Mouse (Mus musculus) lung, adult 2 months (tissue): Measurements from ENCODE around the gene Chuk. TPM values are rescaled to one million over a fixed set of nuclear protein-coding genes. Genes with fewer than 3 reads are reported as not detected.

Experiments used
- DNase-seq: peaks from one replicate; pipeline ENCODE4 v3.0.0; 2022
- H3K4me1 ChIP-seq: fragments of 200-500 bp; 2 replicates; pipeline ENCODE4 v1.6.1; 2011; ENCODE audit warnings: low read length; ENCODE audit not compliant: control insufficient read depth, insufficient read depth
- H3K4me3 ChIP-seq: fragments of 200-500 bp; replicated peaks from 2 replicates; pipeline ENCODE3; 2011; ENCODE audit warnings: low read depth, mild to moderate bottlenecking, control low read depth, low read length; ENCODE audit errors: extremely low read depth
- CTCF ChIP-seq: fragments of 200-500 bp; IDR thresholded peaks from 2 replicates; pipeline ENCODE4 v1.5.1; 2011; ENCODE audit warnings: mild to moderate bottlenecking, low read length, control low read depth; ENCODE audit not compliant: insufficient read depth
- POLR2A ChIP-seq: fragments of 200-500 bp; IDR thresholded peaks from 2 replicates; pipeline ENCODE4 v1.6.1; 2011; ENCODE audit warnings: low read depth, mild to moderate bottlenecking, control low read depth, low read length, borderline replicate concordance; ENCODE audit errors: extremely low read depth
- WGBS: fragments of 180-500 bp; shearing (Covaris S2); methylation state at CpG from one replicate; pipeline ENCODE4 v1.1.7; 2018; 5-methylcytosine and 5-hydroxymethylcytosine counted together
- polyA plus RNA-seq: library from polyadenylated mRNA; depleted of rRNA; stranded (reverse); fragments of >200 nt; gene quantifications from 2 replicates; pipeline ENCODE4 v1.2.3, GENCODE M21; 2012; rRNA removed

The Chuk gene
- 10.2 and 16.1 TPM in 2 replicates for polyA plus RNA-seq

- peak; percentile 82; the same call in 1 of the 2 replicates for TF ChIP-seq POLR2A
- TF ChIP-seq CTCF, result no peak
Observed at GRCm38 (mm10) chr19:44106831-44107660, at the start of gene Chuk. TSS of gene Chuk (minus strand) at chr19:44107480.

GRCm38 (mm10) chr19:44157005-44157404 lies 49.7 kb upstream of the Chuk start:
- no peak for DNase-seq
- TF ChIP-seq CTCF (no peak), POLR2A (no peak)
- Histone ChIP-seq H3K4me3 (no peak overlapping the region), H3K4me1 (no peaks in the 10 kb centered on the region)
- WGBS, result 90% methylated on average over 10 of the region's 10 CpGs

More at GRCm38 (mm10) chr19:44106831-44107660, at the start of gene Chuk:
- Histone ChIP-seq H3K4me3 (peak within 1 kb of the TSS; percentile 64), H3K4me1 (peaks cover 2% of the 10 kb centered on the region; the same call in 1 of the 2 replicates)
- DNase-seq, result peak; percentile 97
- under 1% methylated on average over 67 of the region's 67 CpGs for WGBS

- 72% methylated on average over 5 of the region's 5 CpGs for WGBS
- no peak for DNase-seq
- Histone ChIP-seq H3K4me3 (no peak overlapping the region), H3K4me1 (no peaks in the 10 kb centered on the region)
- TF ChIP-seq POLR2A, result no peak
- TF ChIP-seq CTCF, result no peak
Observed at GRCm38 (mm10) chr19:44153781-44154180, 46.5 kb upstream of the Chuk start.

DNA sequence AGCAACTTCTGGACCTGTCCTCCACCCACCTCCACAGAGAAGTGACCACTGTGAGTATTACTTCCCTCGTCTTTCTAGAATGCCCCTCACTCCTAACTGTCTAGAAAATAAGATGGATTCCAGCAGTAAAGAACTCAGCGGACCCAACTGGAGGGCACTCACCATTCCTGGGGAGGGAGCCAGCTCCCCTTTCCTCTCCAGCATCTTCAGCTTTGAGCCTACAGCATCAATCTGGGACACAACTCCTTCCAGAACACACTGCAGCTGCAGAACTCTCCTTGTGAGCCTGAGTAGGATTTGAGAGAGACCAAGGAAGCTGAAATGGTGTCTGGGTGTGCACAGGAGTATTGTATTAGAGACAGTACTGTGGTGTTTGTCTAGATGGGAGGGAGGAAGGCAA lies 41.7 kb upstream of the Chuk start:
- DNase-seq, result no peak
- TF ChIP-seq CTCF, result no peak
- no peak for TF ChIP-seq POLR2A
- 69% methylated on average over 2 of the region's 2 CpGs for WGBS
- H3K4me3 ChIP-seq, result no peak overlapping the region
- H3K4me1 ChIP-seq, result peaks cover 2% of the 10 kb centered on the region; the same call in 1 of the 2 replicates

DNA sequence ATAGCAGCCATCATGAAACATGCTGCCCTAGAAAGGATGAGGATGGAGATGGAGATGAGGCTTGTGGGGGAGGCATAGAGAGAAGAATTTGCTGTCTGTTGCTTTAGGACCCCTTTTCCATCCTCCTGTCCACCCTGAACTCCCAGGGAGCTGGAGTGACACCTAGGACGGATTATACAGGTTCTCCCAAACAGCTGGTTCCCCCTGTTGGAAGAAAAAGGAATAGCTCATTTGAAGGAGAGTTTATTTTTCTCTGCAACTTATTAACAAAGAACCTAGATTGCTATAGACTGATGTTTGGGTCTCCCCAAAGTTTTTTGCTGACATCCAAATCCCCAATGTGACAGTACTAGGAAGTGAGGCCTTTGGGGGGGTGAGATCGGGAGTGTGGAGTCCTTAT lies 41.1 kb upstream of the Chuk start:
- H3K4me1 ChIP-seq, result peaks cover 2% of the 10 kb centered on the region; the same call in 1 of the 2 replicates
- no peak for DNase-seq
- no peak for TF ChIP-seq POLR2A
- no peak for TF ChIP-seq CTCF
- no peak overlapping the region for H3K4me3 ChIP-seq
- 33% methylated on average over 2 of the region's 2 CpGs for WGBS

- no peak for DNase-seq
- peaks cover 2% of the 10 kb centered on the region; the same call in 1 of the 2 replicates for H3K4me1 ChIP-seq
- TF ChIP-seq POLR2A, result no peak
- no peak for TF ChIP-seq CTCF
- H3K4me3 ChIP-seq, result no peak overlapping the region
- WGBS, result 90% methylated on average over 8 of the region's 8 CpGs
Observed at GRCm38 (mm10) chr19:44146951-44147350, 39.7 kb upstream of the Chuk start.

GRCm38 (mm10) chr19:44146568-44146879 lies 39.2 kb upstream of the Chuk start:
- no peak for DNase-seq
- 57% methylated on average over 9 of the region's 9 CpGs for WGBS
- Histone ChIP-seq H3K4me3 (peak overlapping the region; percentile 53), H3K4me1 (peaks cover 2% of the 10 kb centered on the region; the same call in 1 of the 2 replicates)
- no peak for TF ChIP-seq CTCF
- no peak for TF ChIP-seq POLR2A

DNA sequence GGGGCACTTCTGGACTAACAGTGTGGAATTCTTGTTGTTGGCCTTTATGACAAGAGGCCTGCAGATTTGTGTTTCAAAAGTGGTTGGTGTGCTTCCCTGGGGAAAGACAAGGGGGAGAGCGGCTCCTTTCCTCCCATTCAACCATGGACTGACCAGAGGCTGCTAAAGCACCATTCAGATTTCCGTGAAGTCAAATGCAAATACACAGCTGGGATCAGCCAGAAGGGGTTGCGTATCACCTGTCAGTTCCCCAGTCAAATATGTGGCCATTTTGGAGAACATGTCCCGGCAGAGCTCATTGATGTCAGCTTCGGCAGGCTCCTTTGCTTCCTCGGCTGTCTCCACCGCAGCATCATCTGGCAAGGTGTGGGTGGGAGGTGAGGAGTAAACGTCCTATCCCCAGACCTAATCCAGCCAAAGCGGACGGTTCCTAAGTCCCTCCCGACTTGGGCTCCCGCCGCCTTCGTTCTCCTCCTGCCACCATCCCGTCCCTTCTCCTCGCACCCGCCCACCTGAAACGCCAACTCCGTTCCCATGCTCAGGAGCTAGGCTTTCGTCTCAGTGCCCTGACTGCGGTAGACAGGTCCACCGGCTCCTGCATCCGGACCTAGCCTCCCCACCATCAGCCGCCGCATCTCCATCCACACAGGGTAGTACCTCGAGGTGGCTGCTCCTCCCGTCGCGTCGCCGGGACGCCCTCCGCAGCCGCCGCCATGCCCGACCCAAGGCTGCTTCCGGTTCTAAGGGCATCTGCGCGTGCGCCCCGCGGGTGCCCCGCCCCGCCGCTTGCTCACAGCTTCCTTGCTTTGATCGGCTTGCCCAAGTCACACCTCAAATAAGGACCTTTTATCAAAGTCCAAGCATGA lies 38.7 kb upstream of the Chuk start, which contains the start of gene Bloc1s2:
Bloc1s2 (minus strand) TSS at position 745 of the 866 bp plus-strand sequence.
- WGBS, result 2% methylated on average over 46 of the region's 46 CpGs
- DNase-seq, result peak; percentile 87
- Histone ChIP-seq H3K4me3 (peak within 1 kb of the TSS; percentile 87), H3K4me1 (peaks cover 2% of the 10 kb centered on the region; the same call in 1 of the 2 replicates)
- no peak for TF ChIP-seq CTCF
- peak; percentile 59; the same call in 1 of the 2 replicates for TF ChIP-seq POLR2A

GRCm38 (mm10) chr19:44144366-44144765 lies 37.1 kb upstream of the Chuk start:
- 73% methylated on average over 9 of the region's 9 CpGs for WGBS
- TF ChIP-seq POLR2A (no peak), CTCF (no peak)
- Histone ChIP-seq H3K4me1 (peaks cover 2% of the 10 kb centered on the region; the same call in 1 of the 2 replicates), H3K4me3 (no peak overlapping the region)
- DNase-seq, result no peak

DNA sequence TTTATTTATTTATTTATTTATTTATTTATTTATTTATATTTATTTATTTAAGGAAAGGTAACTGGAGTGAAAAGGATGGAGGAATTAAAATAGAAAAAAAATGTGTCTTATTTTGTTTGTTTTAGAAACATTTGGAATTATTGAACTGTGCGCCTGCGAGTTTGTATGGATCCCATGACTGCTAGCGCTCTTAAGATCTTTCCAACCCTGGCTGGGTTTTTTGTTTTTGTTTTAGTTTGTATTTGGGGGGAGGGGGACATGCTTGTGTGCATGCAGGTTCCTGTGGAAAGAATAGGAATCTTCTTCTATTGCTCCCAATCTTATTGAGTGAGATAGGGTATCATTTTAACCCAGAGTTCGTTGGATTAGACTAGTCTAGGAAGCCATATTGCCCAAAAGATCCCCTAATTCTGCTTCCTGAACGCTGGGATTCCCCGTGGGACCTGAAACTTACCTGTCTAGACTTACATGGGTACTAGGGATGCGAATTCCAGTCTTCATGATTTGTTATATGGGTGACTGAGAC lies 28.7 kb upstream of the Chuk start:
- DNase-seq, result no peak
- no peak overlapping the region for H3K4me3 ChIP-seq
- TF ChIP-seq CTCF (no peak), POLR2A (no peak)
- peaks cover 2% of the 10 kb centered on the region for H3K4me1 ChIP-seq
- WGBS, result 29% methylated on average over 7 of the region's 7 CpGs
